Mouse (Mus musculus) limb, embryonic 10.5 days (tissue): ENCODE measurements around the gene Fyco1. TPM values are rescaled to one million over a fixed set of nuclear protein-coding genes. Genes with fewer than 3 reads are reported as not detected.
"Not testable (repeated sequence)": the region's sequence is repeated elsewhere in the genome, so short reads cannot be mapped to it uniquely, and the experiment has no call there.

Experiments used
- DNase-seq: peaks from one replicate; pipeline ENCODE4 v3.0.0-alpha.2; 2017; ENCODE audit warnings: low spot score
- H3K27ac ChIP-seq: fragments of 300-500 bp; sonication (generic); 2 replicates; pipeline ENCODE4 v1.5.1; 2016; ENCODE audit warnings: mild to moderate bottlenecking
- H3K27me3 ChIP-seq: fragments of 300-500 bp; sonication (generic); 2 replicates; pipeline ENCODE4 v1.6.1; 2016; ENCODE audit warnings: low read depth, mild to moderate bottlenecking; ENCODE audit not compliant: poor library complexity, severe bottlenecking
- H3K36me3 ChIP-seq: fragments of 300-500 bp; sonication (generic); 2 replicates; pipeline ENCODE4 v1.6.1; 2016; ENCODE audit warnings: mild to moderate bottlenecking, moderate library complexity
- H3K4me1 ChIP-seq: fragments of 300-500 bp; sonication (generic); 2 replicates; pipeline ENCODE4 v1.6.1; 2016
- H3K4me3 ChIP-seq: fragments of 300-500 bp; sonication (generic); 2 replicates; pipeline ENCODE4 v1.5.1; 2016; ENCODE audit warnings: mild to moderate bottlenecking, moderate library complexity
- H3K9me3 ChIP-seq: fragments of 300-500 bp; sonication (generic); replicated peaks from 2 replicates; pipeline ENCODE4 v1.6.1; 2016; ENCODE audit warnings: mild to moderate bottlenecking
- WGBS: fragments of 180-500 bp; shearing (Covaris S2); methylation state at CpG from one replicate; pipeline ENCODE4 v1.1.7; 2016; 5-methylcytosine and 5-hydroxymethylcytosine counted together
- polyA plus RNA-seq: library from polyadenylated mRNA; unstranded; fragments of >200 nt; fragmentation: Nextera tagmentation; extraction: Ambion mirVana; gene quantifications from 2 replicates; pipeline ENCODE4 v1.2.1, GENCODE M21; 2016

The Fyco1 gene
- polyA plus RNA-seq, 1 experiment from 2014 or later = 10.6 TPM

GRCm38 (mm10) chr9:123758645-123759044, 93.1 kb downstream of the Fyco1 start:
- H3K27me3 ChIP-seq = no peaks in the 10 kb centered on the region
- H3K4me1 ChIP-seq = no peaks in the 10 kb centered on the region
- H3K36me3 ChIP-seq = no peaks in the 10 kb centered on the region
- no peak for DNase-seq
- H3K9me3 ChIP-seq = no peaks in the 10 kb centered on the region
- 80% methylated on average over 4 of the region's 4 CpGs for WGBS
- H3K4me3 ChIP-seq = no peak overlapping the region
- H3K27ac ChIP-seq = no peak overlapping the region

DNA sequence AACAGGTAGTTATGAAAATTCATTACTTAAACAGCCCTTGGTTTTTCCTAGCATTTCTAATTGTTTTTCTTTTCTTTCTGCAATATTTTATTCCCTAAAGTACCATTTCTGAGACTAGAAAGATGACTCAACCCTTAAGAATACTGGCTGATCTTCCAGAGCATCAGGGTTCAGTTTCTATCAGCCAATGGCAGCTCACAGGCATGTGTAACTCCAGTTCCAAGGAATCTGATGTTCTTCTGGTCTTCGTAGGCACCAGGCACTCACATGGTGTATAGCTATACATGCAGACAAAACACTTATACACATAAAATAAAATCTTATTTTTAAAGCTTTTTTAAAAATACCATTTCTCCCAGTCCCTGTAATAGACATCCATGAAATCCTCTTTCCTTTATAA, 93.5 kb downstream of the Fyco1 start:
- no peak overlapping the region for H3K27ac ChIP-seq
- DNase-seq = no peak
- H3K9me3 ChIP-seq = no peaks in the 10 kb centered on the region
- WGBS = 84% methylated on average over 1 of the region's 1 CpGs
- no peaks in the 10 kb centered on the region for H3K36me3 ChIP-seq
- H3K27me3 ChIP-seq = no peaks in the 10 kb centered on the region
- no peaks in the 10 kb centered on the region for H3K4me1 ChIP-seq
- H3K4me3 ChIP-seq = no peak overlapping the region

DNA sequence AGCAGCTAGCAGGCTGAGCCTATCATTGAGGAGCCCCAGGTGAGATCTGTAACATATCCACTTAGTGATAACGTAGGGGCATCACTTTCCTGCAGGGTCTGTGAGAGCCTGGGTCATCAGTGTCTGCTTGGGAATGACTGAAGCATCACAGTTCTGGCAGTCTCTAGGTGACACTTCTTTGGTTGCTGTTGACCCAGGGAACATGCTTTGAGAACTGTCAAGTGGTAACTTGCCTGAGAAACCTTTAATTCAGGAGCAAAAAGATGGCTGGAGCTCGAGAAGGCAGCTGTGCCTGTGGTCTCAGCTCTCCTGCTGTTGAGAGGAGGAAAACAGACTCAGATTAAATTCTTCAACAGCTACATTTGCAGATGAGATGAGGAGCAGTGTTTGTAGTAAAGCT, 94.4 kb downstream of the Fyco1 start:
- no peaks in the 10 kb centered on the region for H3K9me3 ChIP-seq
- no peaks in the 10 kb centered on the region for H3K4me1 ChIP-seq
- H3K36me3 ChIP-seq = no peaks in the 10 kb centered on the region
- no peaks in the 10 kb centered on the region for H3K27me3 ChIP-seq
- no peak overlapping the region for H3K27ac ChIP-seq
- 62% methylated on average over 2 of the region's 2 CpGs for WGBS
- no peak for DNase-seq
- H3K4me3 ChIP-seq = no peak overlapping the region

DNA sequence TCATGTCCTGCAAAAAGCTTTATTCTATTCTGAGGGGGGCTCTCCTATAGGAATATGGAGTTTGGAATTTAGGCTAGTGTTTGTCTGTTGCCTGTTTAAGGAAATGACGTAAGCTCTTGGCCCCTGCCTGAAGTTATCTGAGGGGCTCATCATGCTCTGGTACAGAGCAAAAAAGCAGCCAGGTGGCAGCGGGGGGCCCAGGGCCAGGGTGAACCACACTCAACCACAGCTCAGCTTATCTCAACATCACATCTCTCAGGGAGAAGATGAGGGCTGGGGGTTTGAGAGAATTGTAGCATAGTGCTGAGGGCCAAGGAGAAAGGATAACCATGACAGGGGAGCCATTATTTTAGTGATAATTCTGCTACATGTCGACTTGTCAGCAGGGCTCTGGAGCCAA, 94.9 kb downstream of the Fyco1 start:
- Histone ChIP-seq H3K36me3 (no peaks in the 10 kb centered on the region), H3K27me3 (no peaks in the 10 kb centered on the region), H3K4me3 (no peak overlapping the region), H3K4me1 (no peaks in the 10 kb centered on the region), H3K9me3 (no peaks in the 10 kb centered on the region), H3K27ac (no peak overlapping the region)
- WGBS = 86% methylated on average over 3 of the region's 3 CpGs
- DNase-seq = no peak

DNA sequence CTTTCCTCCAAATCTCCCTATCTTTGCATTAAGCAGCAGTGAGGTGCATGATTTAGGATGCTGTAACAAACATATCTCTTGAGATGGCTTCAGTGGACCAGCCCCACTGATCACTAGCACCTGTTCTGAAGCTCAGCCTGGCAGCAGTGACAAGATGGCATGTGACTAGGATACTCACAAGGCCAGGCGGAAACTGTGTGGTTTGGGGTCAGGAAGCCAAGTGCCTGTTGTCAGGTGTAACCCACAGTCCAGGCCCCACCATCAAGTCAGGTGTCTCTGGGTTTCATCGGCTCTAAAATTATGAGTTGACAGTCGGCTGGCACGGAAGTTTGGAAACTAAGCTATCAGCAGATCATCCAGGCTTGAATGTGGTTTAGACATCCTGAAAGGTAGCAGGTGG, 97.4 kb downstream of the Fyco1 start:
- Histone ChIP-seq H3K27me3 (no peaks in the 10 kb centered on the region), H3K4me1 (no peaks in the 10 kb centered on the region), H3K36me3 (no peaks in the 10 kb centered on the region), H3K4me3 (no peak overlapping the region), H3K27ac (no peak overlapping the region), H3K9me3 (no peaks in the 10 kb centered on the region)
- DNase-seq = no peak
- WGBS = 92% methylated on average over 4 of the region's 4 CpGs

DNA sequence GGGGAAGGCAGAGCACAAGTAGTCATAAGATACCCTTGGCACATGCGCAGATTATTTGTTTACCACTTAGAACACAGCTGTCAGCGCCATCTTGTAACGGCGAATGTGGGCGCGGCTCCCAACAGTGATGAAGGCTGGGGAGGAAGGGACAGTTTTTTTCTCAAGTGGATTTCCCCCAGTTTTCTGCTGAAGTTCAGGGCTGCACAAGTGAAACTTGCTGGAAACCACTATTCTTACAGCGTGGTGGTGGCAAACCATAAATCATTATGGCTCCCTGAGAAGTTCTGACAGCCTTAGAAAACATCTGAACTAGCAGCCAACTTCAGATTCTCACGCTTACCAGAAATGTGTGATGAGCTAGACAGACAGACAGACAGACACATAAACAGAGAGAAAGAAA, 102.0 kb downstream of the Fyco1 start:
- H3K27me3 ChIP-seq, H3K36me3 ChIP-seq, H3K27ac ChIP-seq, H3K9me3 ChIP-seq, H3K4me1 ChIP-seq, DNase-seq, H3K4me3 ChIP-seq: not testable (repeated sequence)
- 94% methylated on average over 8 of the region's 8 CpGs for WGBS

DNA sequence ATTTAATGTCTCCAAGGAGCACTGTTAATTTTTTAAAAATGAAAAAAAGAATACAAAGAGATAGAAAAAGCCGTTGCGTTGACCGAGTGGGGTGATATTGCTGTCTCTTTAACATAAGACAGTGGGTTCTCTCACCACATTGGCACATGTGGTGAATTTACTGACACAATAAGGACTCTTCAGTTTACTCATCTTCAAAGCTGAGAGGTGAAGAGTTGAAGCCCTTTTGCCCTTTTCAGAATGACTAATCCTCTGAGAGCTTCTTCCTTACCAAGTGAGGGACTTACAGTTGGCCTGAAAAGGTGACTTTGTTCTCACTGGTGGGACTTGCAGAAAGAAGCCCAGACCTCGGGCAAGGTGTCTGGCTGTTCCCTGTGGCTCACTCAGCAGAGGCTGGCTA, 110.9 kb downstream of the Fyco1 start:
- H3K4me3 ChIP-seq = no peak overlapping the region
- H3K36me3 ChIP-seq = no peaks in the 10 kb centered on the region
- no peaks in the 10 kb centered on the region for H3K27me3 ChIP-seq
- WGBS = 84% methylated on average over 4 of the region's 4 CpGs
- no peak for DNase-seq
- H3K4me1 ChIP-seq = no peaks in the 10 kb centered on the region
- no peak overlapping the region for H3K27ac ChIP-seq
- H3K9me3 ChIP-seq = no peaks in the 10 kb centered on the region

Other genes starting within 250 kb of the Fyco1 start
- gene Slc6a20b, start 219.3 kb downstream of the Fyco1 start, polyA plus RNA-seq = 0.15 and 0.20 TPM in 2 replicates
- gene Ccr9, start 173.5 kb downstream of the Fyco1 start, polyA plus RNA-seq = 0.06 and 0.10 TPM in 2 replicates
- 0.08 TPM in 1 of 2 replicates, not detected in the other for gene Slc6a20a, start 173.0 kb downstream of the Fyco1 start, polyA plus RNA-seq
- 35.3 and 35.6 TPM in 2 replicates for gene Lztfl1, start 134.2 kb downstream of the Fyco1 start, polyA plus RNA-seq
- 0.15 and 0.19 TPM in 2 replicates for gene Cxcr6, start 45.4 kb downstream of the Fyco1 start, polyA plus RNA-seq
- gene Xcr1, start 10.1 kb upstream of the Fyco1 start, polyA plus RNA-seq = not detected in 2 replicates
- gene Ccr1, start 116.8 kb upstream of the Fyco1 start, polyA plus RNA-seq = 0.38 and 0.61 TPM in 2 replicates
- not detected in 2 replicates for gene Ccr1l1, start 126.5 kb upstream of the Fyco1 start, polyA plus RNA-seq
- not detected in 2 replicates for gene Ccr3, start 170.1 kb upstream of the Fyco1 start, polyA plus RNA-seq